Mouse (Mus musculus): ENCODE results near the gene Cdkn3. TPM values are rescaled to one million over a fixed set of nuclear protein-coding genes. Genes with fewer than 3 reads are reported as not detected.
"Not testable (repeated sequence)": the region's sequence is repeated elsewhere in the genome, so short reads cannot be mapped to it uniquely, and the experiment has no call there.

The Cdkn3 gene
- 51.4 and 56.5 TPM in 2 replicates for polyA plus RNA-seq (2016; fragmentation: Nextera tagmentation; extraction: Ambion mirVana)

DNA sequence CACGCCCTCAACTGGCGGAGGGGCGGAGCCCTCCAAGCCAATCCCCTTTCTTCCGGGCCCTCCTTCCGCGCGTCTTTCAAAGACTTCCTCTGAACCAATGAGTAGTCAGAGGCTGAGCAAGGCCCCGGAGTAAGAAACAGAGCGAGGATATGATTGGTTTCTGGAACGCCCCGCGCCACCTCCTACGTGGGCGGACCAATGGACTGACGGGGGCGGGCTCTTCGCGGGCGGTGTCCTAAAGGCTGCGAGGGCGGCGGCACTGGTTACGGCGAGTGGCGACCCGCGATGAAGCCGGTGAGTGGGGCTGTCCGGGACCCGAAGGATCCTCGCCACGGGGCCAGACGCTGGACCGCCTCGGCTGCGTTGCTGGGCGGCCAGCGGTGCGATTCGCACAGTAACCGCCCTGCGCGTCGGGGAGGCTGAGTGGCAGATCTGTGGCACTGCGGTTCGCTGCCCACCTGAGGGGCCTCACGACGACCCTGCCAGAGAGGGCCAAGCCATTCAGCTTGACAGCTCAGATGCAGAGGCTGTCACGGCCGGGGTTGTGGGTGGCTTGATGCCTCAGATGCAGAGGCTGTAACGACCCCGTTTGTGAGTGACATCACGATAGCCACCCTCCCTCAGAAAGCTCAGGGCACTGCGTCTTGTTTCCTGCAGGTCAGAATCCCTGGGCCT is at the start of gene Cdkn3:
Gene Cdkn3, plus strand, starts transcription at position 187 of the 675 bp plus-strand sequence.
- peak within 1 kb of the TSS; percentile 89 for H3K27ac ChIP-seq (replicated peaks)
- no peaks in the 10 kb centered on the region for H3K27me3 ChIP-seq (ENCODE audit: low read depth, poor library complexity, severe bottlenecking)
- no peaks in the 10 kb centered on the region for H3K9me3 ChIP-seq (replicated peaks)
- peak; percentile 93 for DNase-seq (ENCODE audit: low spot score)
- under 1% methylated on average over 54 of the region's 54 CpGs for WGBS
- peaks cover 18% of the 10 kb centered on the region for H3K36me3 ChIP-seq
- peak within 1 kb of the TSS; percentile 83 for H3K4me3 ChIP-seq
- H3K4me1 ChIP-seq = peaks cover 17% of the 10 kb centered on the region

GRCm38 (mm10) chr14:46718483-46718922 is 41.8 kb upstream of the Cdkn3 start:
- Histone ChIP-seq H3K27me3 (ENCODE audit: low read depth, poor library complexity, severe bottlenecking) (no peaks in the 10 kb centered on the region), H3K27ac (replicated peaks) (no peak overlapping the region), H3K4me3 (no peak overlapping the region), H3K4me1 (no peaks in the 10 kb centered on the region), H3K9me3 (replicated peaks) (no peaks in the 10 kb centered on the region), H3K36me3 (no peaks in the 10 kb centered on the region)
- WGBS = 76% methylated on average over 12 of the region's 12 CpGs
- DNase-seq (ENCODE audit: low spot score) = peak; percentile 26

DNA sequence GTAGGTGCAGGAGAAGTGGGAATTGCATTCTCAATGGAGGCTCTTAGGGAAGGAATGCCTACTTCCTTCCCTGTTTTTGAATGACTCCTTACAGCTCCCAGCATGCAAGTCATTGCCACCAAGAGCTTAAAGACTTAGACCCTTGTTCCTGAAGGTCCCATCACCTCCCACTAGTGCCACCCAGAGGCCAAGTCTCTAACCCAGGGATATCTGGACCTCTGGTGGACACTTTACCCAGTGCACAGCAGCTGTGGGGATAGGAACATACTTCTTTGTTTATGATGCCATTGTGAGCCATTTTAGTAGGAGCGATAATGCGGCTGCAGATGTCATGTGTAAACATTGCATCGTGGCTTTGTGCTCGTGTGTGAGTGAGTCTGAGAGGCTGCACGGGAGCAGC is 38.3 kb upstream of the Cdkn3 start:
- WGBS = 87% methylated on average over 5 of the region's 5 CpGs
- no peaks in the 10 kb centered on the region for H3K36me3 ChIP-seq
- DNase-seq (ENCODE audit: low spot score) = peak; percentile 22

DNA sequence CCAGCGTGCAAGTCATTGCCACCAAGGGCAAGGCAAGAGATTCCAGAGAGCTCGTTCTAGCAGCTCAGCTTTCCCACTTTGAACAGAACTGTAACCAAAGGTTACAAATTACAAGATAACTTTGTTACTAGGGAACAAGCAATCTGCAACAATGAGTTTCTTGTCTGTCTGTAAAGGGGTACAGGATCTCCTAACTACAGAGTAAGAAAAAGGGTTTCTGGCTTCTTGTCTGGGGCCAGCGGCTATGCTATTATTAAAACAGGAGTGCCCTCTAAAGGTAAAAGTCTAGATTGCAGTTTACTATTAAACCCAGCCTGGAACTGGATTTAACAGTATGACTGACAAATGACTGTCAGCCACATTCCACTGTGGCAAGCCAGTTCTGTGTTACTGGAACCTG is 36.5 kb upstream of the Cdkn3 start:
- no peak overlapping the region for H3K4me3 ChIP-seq
- H3K4me1 ChIP-seq = no peaks in the 10 kb centered on the region
- H3K27me3 ChIP-seq (ENCODE audit: low read depth, poor library complexity, severe bottlenecking) = 0 out of 2 replicates have a peak, but pooled peaks cover 4% of the 10 kb centered on the region
- H3K36me3 ChIP-seq = no peaks in the 10 kb centered on the region
- WGBS = 37% methylated on average over 3 of the region's 3 CpGs
- no peak overlapping the region for H3K27ac ChIP-seq (replicated peaks)
- no peak for DNase-seq (ENCODE audit: low spot score)
- H3K9me3 ChIP-seq (replicated peaks) = no peaks in the 10 kb centered on the region

More for the DNA sequence above, 38.3 kb upstream of the Cdkn3 start:
- no peak overlapping the region for H3K27ac ChIP-seq (replicated peaks)
- H3K4me1 ChIP-seq = no peaks in the 10 kb centered on the region
- 0 out of 2 replicates have a peak, but pooled peaks cover 4% of the 10 kb centered on the region for H3K27me3 ChIP-seq (ENCODE audit: low read depth, poor library complexity, severe bottlenecking)
- H3K9me3 ChIP-seq (replicated peaks) = no peaks in the 10 kb centered on the region
- H3K4me3 ChIP-seq = no peak overlapping the region

DNA sequence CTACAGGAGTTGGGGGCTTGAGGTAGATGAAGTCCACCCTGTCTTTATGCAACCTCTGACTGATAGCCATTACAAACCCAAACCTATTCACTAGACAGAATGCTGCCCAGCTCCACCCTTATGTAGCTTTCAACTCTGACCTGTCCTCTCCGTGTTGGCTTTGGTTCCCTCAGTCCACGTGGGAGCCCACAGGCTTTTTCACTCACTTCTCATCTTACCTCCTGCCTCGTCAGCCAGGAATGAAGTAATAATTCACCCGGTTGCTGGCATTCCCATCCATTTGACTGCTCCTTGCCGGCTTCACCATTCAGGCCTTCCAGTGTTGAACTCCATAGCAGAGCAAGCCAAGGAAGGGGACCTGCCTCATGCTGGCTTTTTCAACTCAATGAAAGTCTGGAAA is 35.4 kb upstream of the Cdkn3 start:
- H3K36me3 ChIP-seq = no peaks in the 10 kb centered on the region
- no peak overlapping the region for H3K27ac ChIP-seq (replicated peaks)
- DNase-seq (ENCODE audit: low spot score) = no peak
- H3K4me3 ChIP-seq = no peak overlapping the region
- H3K9me3 ChIP-seq (replicated peaks) = no peaks in the 10 kb centered on the region
- 61% methylated on average over 5 of the region's 5 CpGs for WGBS
- 0 out of 2 replicates have a peak, but pooled peaks cover 4% of the 10 kb centered on the region for H3K27me3 ChIP-seq (ENCODE audit: low read depth, poor library complexity, severe bottlenecking)
- no peaks in the 10 kb centered on the region for H3K4me1 ChIP-seq

DNA sequence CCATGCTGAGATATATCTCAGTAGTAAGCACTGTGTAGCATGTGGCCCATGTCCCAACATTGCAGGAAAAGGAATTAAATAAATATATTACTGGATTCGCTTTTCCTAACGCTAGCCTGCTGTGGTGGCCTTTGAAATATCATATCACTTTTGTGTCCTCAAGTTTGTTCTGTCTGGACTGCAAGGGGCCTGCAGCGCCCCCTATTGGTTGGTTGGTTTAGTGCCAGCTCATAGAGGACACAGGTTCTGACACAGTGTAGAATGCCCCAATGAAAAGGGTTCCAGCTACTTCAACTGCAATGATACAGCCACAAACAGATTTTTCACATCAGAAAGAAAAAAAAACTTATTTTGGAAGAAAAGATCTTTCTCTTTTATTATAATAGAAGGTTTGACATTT is 34.6 kb upstream of the Cdkn3 start:
- DNase-seq (ENCODE audit: low spot score) = peak; percentile 26
- WGBS = 57% methylated on average over 3 of the region's 3 CpGs
- Histone ChIP-seq H3K27ac (replicated peaks) (no peak overlapping the region), H3K9me3 (replicated peaks) (no peaks in the 10 kb centered on the region), H3K4me3 (no peak overlapping the region), H3K36me3 (no peaks in the 10 kb centered on the region), H3K4me1 (no peaks in the 10 kb centered on the region), H3K27me3 (ENCODE audit: low read depth, poor library complexity, severe bottlenecking) (0 out of 2 replicates have a peak, but pooled peaks cover 4% of the 10 kb centered on the region)

GRCm38 (mm10) chr14:46734262-46734661 is 26.1 kb upstream of the Cdkn3 start:
- no peaks in the 10 kb centered on the region for H3K27me3 ChIP-seq (ENCODE audit: low read depth, poor library complexity, severe bottlenecking)
- no peak for DNase-seq (ENCODE audit: low spot score)
- 90% methylated on average over 5 of the region's 5 CpGs for WGBS

GRCm38 (mm10) chr14:46734761-46735455 is 25.4 kb upstream of the Cdkn3 start:
- H3K27ac ChIP-seq (replicated peaks) = no peak overlapping the region
- H3K27me3 ChIP-seq (ENCODE audit: low read depth, poor library complexity, severe bottlenecking) = no peaks in the 10 kb centered on the region
- H3K9me3 ChIP-seq (replicated peaks) = no peaks in the 10 kb centered on the region
- 90% methylated on average over 14 of the region's 14 CpGs for WGBS
- H3K36me3 ChIP-seq = no peaks in the 10 kb centered on the region
- no peak for DNase-seq (ENCODE audit: low spot score)
- no peak overlapping the region for H3K4me3 ChIP-seq
- no peaks in the 10 kb centered on the region for H3K4me1 ChIP-seq

More at GRCm38 (mm10) chr14:46734262-46734661, 26.1 kb upstream of the Cdkn3 start:
- no peaks in the 10 kb centered on the region for H3K4me1 ChIP-seq
- no peak overlapping the region for H3K27ac ChIP-seq (replicated peaks)
- no peaks in the 10 kb centered on the region for H3K9me3 ChIP-seq (replicated peaks)
- no peak overlapping the region for H3K4me3 ChIP-seq
- H3K36me3 ChIP-seq = no peaks in the 10 kb centered on the region

GRCm38 (mm10) chr14:46736366-46736765 is 24.0 kb upstream of the Cdkn3 start:
- Histone ChIP-seq H3K4me3 (no peak overlapping the region), H3K27ac (replicated peaks) (no peak overlapping the region), H3K9me3 (replicated peaks) (no peaks in the 10 kb centered on the region), H3K36me3 (no peaks in the 10 kb centered on the region), H3K4me1 (no peaks in the 10 kb centered on the region), H3K27me3 (ENCODE audit: low read depth, poor library complexity, severe bottlenecking) (no peaks in the 10 kb centered on the region)
- WGBS = 90% methylated on average over 4 of the region's 4 CpGs
- no peak for DNase-seq (ENCODE audit: low spot score)

- H3K9me3 ChIP-seq (replicated peaks); DNase-seq (ENCODE audit: low spot score); H3K4me1 ChIP-seq; H3K27ac ChIP-seq (replicated peaks); H3K4me3 ChIP-seq; H3K36me3 ChIP-seq; H3K27me3 ChIP-seq (ENCODE audit: low read depth, poor library complexity, severe bottlenecking): not testable (repeated sequence)
These were observed 23.0 kb upstream of the Cdkn3 start for GRCm38 (mm10) chr14:46737346-46737745.

DNA sequence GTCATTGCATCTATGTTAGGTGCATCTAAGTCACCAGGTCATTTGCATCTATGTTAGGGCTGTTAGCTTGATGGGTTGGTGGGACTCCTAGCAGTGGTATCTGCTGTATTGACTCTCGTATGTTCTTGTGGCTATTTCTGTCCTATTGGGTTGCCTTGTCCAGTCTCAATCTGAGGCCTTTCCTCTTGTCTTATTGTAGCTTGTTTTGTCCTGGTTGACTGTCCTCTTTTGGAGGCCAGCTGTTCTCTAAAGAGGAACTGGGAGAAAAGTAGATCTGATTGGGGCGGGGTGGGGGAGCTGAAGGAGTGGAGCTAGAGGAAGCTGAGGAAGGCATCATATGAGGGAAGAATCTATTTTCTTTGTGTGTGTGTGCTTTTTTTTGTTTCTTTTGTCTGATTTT is 17.7 kb upstream of the Cdkn3 start:
- Histone ChIP-seq H3K27me3 (ENCODE audit: low read depth, poor library complexity, severe bottlenecking) (no peaks in the 10 kb centered on the region), H3K27ac (replicated peaks) (no peak overlapping the region), H3K4me3 (no peak overlapping the region), H3K4me1 (no peaks in the 10 kb centered on the region), H3K9me3 (replicated peaks) (no peaks in the 10 kb centered on the region), H3K36me3 (no peaks in the 10 kb centered on the region)
- WGBS = 97% methylated on average over 2 of the region's 2 CpGs
- DNase-seq (ENCODE audit: low spot score) = no peak

DNA sequence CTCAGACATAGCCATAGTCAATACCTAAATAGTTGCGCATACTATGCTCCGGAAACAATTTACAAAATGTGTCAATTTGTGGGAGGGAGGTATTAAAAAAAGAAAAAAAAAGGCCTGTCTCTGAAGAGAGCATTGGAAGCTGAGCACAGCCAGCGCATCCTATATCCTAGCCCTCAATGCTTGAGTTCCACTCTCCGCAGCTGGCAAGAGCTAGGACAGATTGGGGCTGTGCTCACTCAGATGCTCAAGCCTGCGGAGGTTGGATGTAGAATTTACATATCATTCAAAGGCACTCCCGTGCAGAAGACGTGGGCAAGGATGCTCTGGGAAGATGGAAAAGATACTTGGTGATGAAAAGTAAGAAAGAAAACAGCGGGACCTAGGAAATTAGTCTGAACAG is 14.9 kb upstream of the Cdkn3 start:
- Histone ChIP-seq H3K27me3 (ENCODE audit: low read depth, poor library complexity, severe bottlenecking) (no peaks in the 10 kb centered on the region), H3K9me3 (replicated peaks) (no peaks in the 10 kb centered on the region), H3K4me1 (no peaks in the 10 kb centered on the region), H3K36me3 (no peaks in the 10 kb centered on the region), H3K4me3 (no peak overlapping the region), H3K27ac (replicated peaks) (no peak overlapping the region)
- no peak for DNase-seq (ENCODE audit: low spot score)
- WGBS = 95% methylated on average over 8 of the region's 8 CpGs

GRCm38 (mm10) chr14:46754371-46754770 is 6.0 kb upstream of the Cdkn3 start:
- H3K9me3 ChIP-seq (replicated peaks); H3K4me1 ChIP-seq; DNase-seq (ENCODE audit: low spot score); H3K36me3 ChIP-seq; H3K27ac ChIP-seq (replicated peaks); H3K27me3 ChIP-seq (ENCODE audit: low read depth, poor library complexity, severe bottlenecking); H3K4me3 ChIP-seq: not testable (repeated sequence)
- WGBS = 70% methylated on average over 9 of the region's 10 CpGs
